Mouse (Mus musculus) CH12.LX (cell line): ENCODE data around the gene Gm11077. TPM values are rescaled to one million over a fixed set of nuclear protein-coding genes. Genes with fewer than 3 reads are reported as not detected.

ENCODE experiments used
- DNase-seq: peaks from one replicate; pipeline ENCODE4 v3.0.0-alpha.2; 2013; ENCODE audit errors: extremely low read depth
- H3K27ac ChIP-seq: 2 replicates; pipeline ENCODE4 v1.5.1; 2012; ENCODE audit warnings: low read depth, mild to moderate bottlenecking, control low read depth, moderate library complexity; ENCODE audit not compliant: insufficient read depth
- H3K27me3 ChIP-seq: replicated peaks from 2 replicates; pipeline ENCODE3; 2012; ENCODE audit warnings: inconsistent platforms
- H3K36me3 ChIP-seq, 2 experiments: replicated peaks in 1 of 2; 2 replicates each; pipeline versions ENCODE3 to v1.6.1; 2012; ENCODE audit warnings: inconsistent platforms in 1 of 2, low read length in 1 of 2, mild to moderate bottlenecking in 1 of 2, mixed read lengths in 1 of 2, moderate library complexity in 1 of 2; ENCODE audit not compliant: control insufficient read depth in 1 of 2, insufficient read depth in 1 of 2
- H3K4me1 ChIP-seq, 2 experiments: 2 replicates each; pipeline ENCODE4 v1.6.1; 2012; ENCODE audit warnings: inconsistent platforms in 1 of 2, moderate library complexity in 1 of 2; ENCODE audit not compliant: insufficient read depth in 2 of 2, control insufficient read depth in 1 of 2
- H3K4me2 ChIP-seq: 2 replicates; pipeline ENCODE4 v1.6.1; 2012; ENCODE audit warnings: low read depth, mild to moderate bottlenecking, control low read depth; ENCODE audit not compliant: poor library complexity, insufficient read depth, severe bottlenecking
- H3K4me3 ChIP-seq, 3 experiments: fragments of 150-350 bp in 1 of 3; sonication (generic) in 1 of 3; replicated peaks in 1 of 3; 2 replicates each; pipeline versions ENCODE3 to v1.5.1; 2011 to 2012; ENCODE audit warnings: low read depth in 2 of 3, low read length in 2 of 3, mild to moderate bottlenecking in 2 of 3, moderate library complexity in 2 of 3, control low read depth in 1 of 3, improper control_type of control experiment in 1 of 3, inconsistent platforms in 1 of 3, mixed read lengths in 1 of 3; ENCODE audit not compliant: poor library complexity in 1 of 3
- H3K79me2 ChIP-seq: replicated peaks from 2 replicates; pipeline ENCODE4 v1.6.1; 2012; ENCODE audit warnings: mild to moderate bottlenecking, moderate library complexity; ENCODE audit not compliant: control insufficient read depth, poor library complexity, insufficient read depth, severe bottlenecking; ENCODE audit errors: extremely low read depth
- H3K9ac ChIP-seq: 2 replicates; pipeline ENCODE4 v1.6.1; 2012; ENCODE audit warnings: low read depth, mild to moderate bottlenecking, control low read depth, moderate library complexity; ENCODE audit not compliant: insufficient read depth
- H3K9me3 ChIP-seq: replicated peaks from 2 replicates; pipeline ENCODE3; 2012; ENCODE audit warnings: low read length, inconsistent platforms, mixed read lengths
- CTCF ChIP-seq, 2 experiments: IDR thresholded peaks in 1 of 2; conservative IDR thresholded peaks in 1 of 2; 2 replicates each; pipeline ENCODE4 v1.5.1; 2011 to 2012; ENCODE audit warnings: low read depth in 2 of 2, low read length in 2 of 2, improper control_type of control experiment in 1 of 2, inconsistent platforms in 1 of 2, mild to moderate bottlenecking in 1 of 2, moderate library complexity in 1 of 2
- EP300 ChIP-seq: IDR thresholded peaks from 2 replicates; pipeline ENCODE4 v1.6.1; 2011; ENCODE audit warnings: low read length, improper control_type of control experiment
- ETS1 ChIP-seq: conservative IDR thresholded peaks from 2 replicates; pipeline ENCODE4 v1.6.1; 2012; ENCODE audit warnings: low read depth, mild to moderate bottlenecking, inconsistent platforms, low read length, improper control_type of control experiment, moderate library complexity
- GABPA ChIP-seq: IDR thresholded peaks from 2 replicates; pipeline ENCODE4 v1.6.1; 2012; ENCODE audit warnings: low read depth, low read length, improper control_type of control experiment, inconsistent platforms; ENCODE audit not compliant: insufficient replicate concordance
- JUN ChIP-seq: IDR thresholded peaks from 2 replicates; pipeline ENCODE4 v1.6.1; 2011; ENCODE audit warnings: low read depth, mild to moderate bottlenecking, low read length, improper control_type of control experiment, moderate library complexity; ENCODE audit not compliant: insufficient read depth
- JUND ChIP-seq: conservative IDR thresholded peaks from 2 replicates; pipeline ENCODE4 v1.6.1; 2011; ENCODE audit warnings: low read depth, low read length, improper control_type of control experiment
- KAT2A ChIP-seq: IDR thresholded peaks from 2 replicates; pipeline ENCODE4 v1.6.1; 2012; ENCODE audit warnings: low read length, improper control_type of control experiment, inconsistent platforms; ENCODE audit not compliant: insufficient replicate concordance
- MAFK ChIP-seq: IDR thresholded peaks from 2 replicates; pipeline ENCODE4 v1.6.1; 2011; ENCODE audit warnings: low read length, improper control_type of control experiment; ENCODE audit not compliant: insufficient replicate concordance
- MAZ ChIP-seq: IDR thresholded peaks from 2 replicates; pipeline ENCODE4 v1.6.1; 2012; ENCODE audit warnings: low read depth, mild to moderate bottlenecking, inconsistent platforms, low read length, improper control_type of control experiment, moderate library complexity
- MXI1 ChIP-seq: IDR thresholded peaks from 2 replicates; pipeline ENCODE4 v1.6.1; 2011; ENCODE audit warnings: mild to moderate bottlenecking, low read depth, low read length, improper control_type of control experiment
- PAX5 ChIP-seq: IDR thresholded peaks from 2 replicates; pipeline ENCODE4 v1.6.1; 2012; ENCODE audit warnings: low read length, inconsistent platforms, mixed read lengths
- POLR2A ChIP-seq: IDR thresholded peaks from 2 replicates; pipeline ENCODE4 v1.6.1; 2011; ENCODE audit warnings: low read depth, mild to moderate bottlenecking, improper control_type of control experiment, low read length
- POLR2AphosphoS2 ChIP-seq: IDR thresholded peaks from 2 replicates; pipeline ENCODE4 v1.6.1; 2011; ENCODE audit warnings: low read depth, low read length, improper control_type of control experiment
- RAD21 ChIP-seq: IDR thresholded peaks from 2 replicates; pipeline ENCODE4 v1.6.1; 2011; ENCODE audit warnings: low read depth, mild to moderate bottlenecking, low read length, improper control_type of control experiment, moderate library complexity
- SMC3 ChIP-seq: IDR thresholded peaks from 2 replicates; pipeline ENCODE4 v1.6.1; 2011; ENCODE audit warnings: low read depth, low read length, improper control_type of control experiment
- TCF12 ChIP-seq: IDR thresholded peaks from 2 replicates; pipeline ENCODE4 v1.6.1; 2014; ENCODE audit warnings: low read depth, mild to moderate bottlenecking, inconsistent platforms, low read length, improper control_type of control experiment
- USF2 ChIP-seq: conservative IDR thresholded peaks from 2 replicates; pipeline ENCODE4 v1.6.1; 2011; ENCODE audit warnings: low read depth, low read length, improper control_type of control experiment
- ZC3H11A ChIP-seq: IDR thresholded peaks from 2 replicates; pipeline ENCODE4 v1.6.1; 2012; ENCODE audit warnings: low read depth, mild to moderate bottlenecking, inconsistent platforms, low read length, improper control_type of control experiment
- dilution Hi-C: fragments of 300-500 bp; cut with MboI; formaldehyde crosslinking; loops from 2 replicates; pipeline ENCODE4 v1.14.3; 2020; ENCODE audit warnings: low sequenced_read_pairs; ENCODE audit not compliant: extremely low pct_unique_long_range_greater_than_20kb, extremely low pct_ligation_motif_present
- in situ Hi-C: fragments of 300-500 bp; cut with MboI; formaldehyde crosslinking; loops from 3 replicates; pipeline ENCODE4 v1.14.3; 2019; ENCODE audit warnings: low sequenced_read_pairs, low pct_ligation_motif_present, low pct_unique_long_range_greater_than_20kb, mixed read lengths
- polyA plus RNA-seq: library from polyadenylated mRNA; unstranded; fragments of >175 nt; gene quantifications from 2 replicates; pipeline ENCODE4 v1.2.1, GENCODE M21; 2012; ENCODE audit warnings: low read depth; ENCODE audit not compliant: insufficient read length
- total RNA-seq, 2 experiments: library from RNA; depleted of rRNA; stranded (reverse); fragments of 300-350 nt in 1 of 2; fragments of >200 nt in 1 of 2; gene quantifications; 2 replicates each; pipeline ENCODE4 v1.2.3; 2012 to 2014

Gm11077 gene
- total and polyA plus RNA-seq, 3 experiments = not detected

DNA sequence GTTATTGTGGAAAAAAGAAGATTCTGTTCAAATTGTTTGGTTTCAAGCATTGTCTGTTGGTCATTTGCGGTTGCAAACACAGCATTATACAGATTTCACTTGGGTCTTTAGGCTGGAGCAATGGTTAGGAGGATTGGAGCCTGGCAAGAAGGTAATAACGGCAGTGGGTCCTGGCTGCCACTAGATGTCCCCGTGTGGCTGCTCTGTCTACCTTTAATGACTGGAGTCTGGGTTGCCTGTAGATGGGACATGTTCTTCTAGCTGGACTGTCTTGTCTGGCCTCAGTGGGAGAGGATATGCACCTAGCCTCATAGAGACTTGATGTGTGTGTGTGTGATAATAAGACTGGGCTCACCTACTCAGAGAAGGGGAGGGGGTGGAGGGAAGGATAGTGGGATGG is 60.8 kb downstream of the Gm11077 start:
- Histone ChIP-seq H3K79me2 (no peaks in the 10 kb centered on the region), H3K4me3 (no peak overlapping the region), H3K27me3 (no peaks in the 10 kb centered on the region), H3K4me2 (no peak overlapping the region), H3K27ac (no peak overlapping the region), H3K9me3 (no peaks in the 10 kb centered on the region), H3K9ac (no peak overlapping the region), H3K4me1 (peaks cover 0 to 3% of the 10 kb centered on the region in 2 experiments; a peak in 1 of 4 replicates), H3K36me3 (no peaks in the 10 kb centered on the region)
- dilution Hi-C loops (no loop called here), in situ Hi-C loops (loop anchor here (10.0 kb wide), 1 partner anchor 65 kb away; no protein-coding TSS in a partner anchor)
- DNase-seq = peak; percentile 64
- TF ChIP-seq POLR2A (no peak), POLR2AphosphoS2 (no peak), PAX5 (no peak), MXI1 (no peak), GABPA (no peak), MAFK (no peak), ETS1 (no peak), RAD21 (peak; percentile 95), JUN (no peak), TCF12 (no peak), EP300 (no peak), JUND (no peak), ZC3H11A (peak; percentile 88), KAT2A (no peak), CTCF (conservative IDR thresholded peaks at IDR 0.05 in 1 of 2, IDR thresholded peaks at IDR 0.05 in 1 of 2; ENCODE audit: low read depth in 2 of 2, low read length in 2 of 2) (peak; percentile 38 to 94; a peak in 3 of 4 replicates), USF2 (no peak), SMC3 (peak; percentile 97), MAZ (no peak)

DNA sequence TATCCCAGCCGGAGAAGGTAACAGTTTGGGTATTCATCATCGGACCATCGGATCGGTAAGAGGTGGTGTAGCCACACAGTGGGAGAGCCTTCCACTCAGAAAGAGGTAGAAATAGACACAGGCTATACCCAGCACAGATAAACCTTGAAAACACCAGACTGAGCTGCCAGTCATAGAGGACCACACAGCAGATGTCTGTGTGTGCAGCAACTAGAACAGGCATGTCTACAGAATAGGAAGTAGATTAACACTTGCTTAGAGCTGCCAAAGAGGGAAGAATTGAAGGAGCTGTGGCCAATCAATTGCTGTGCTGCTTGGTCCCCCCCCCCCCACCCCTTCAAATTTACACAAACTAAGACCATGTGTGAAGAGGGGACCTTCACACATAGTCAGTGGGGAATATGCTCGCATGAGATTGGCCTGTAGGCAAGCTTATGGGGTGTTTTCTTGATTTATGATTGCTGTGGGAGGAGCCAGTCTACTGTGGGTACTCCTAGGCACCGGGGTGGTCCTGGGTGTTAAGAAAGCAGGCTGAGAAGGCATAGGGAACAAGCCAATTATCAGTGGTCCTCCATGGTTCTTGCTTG is 64.7 kb downstream of the Gm11077 start:
- no peak overlapping the region for H3K27ac ChIP-seq

More for the DNA sequence above, 64.7 kb downstream of the Gm11077 start:
- DNase-seq = no peak
- H3K36me3 ChIP-seq = no peaks in the 10 kb centered on the region
- dilution Hi-C loops (no loop called here), in situ Hi-C loops (no loop called here)
- H3K4me2 ChIP-seq = no peak overlapping the region
- H3K9me3 ChIP-seq = peaks cover 4% of the 10 kb centered on the region
- no peaks in the 10 kb centered on the region for H3K4me1 ChIP-seq
- no peaks in the 10 kb centered on the region for H3K79me2 ChIP-seq
- no peaks in the 10 kb centered on the region for H3K27me3 ChIP-seq
- H3K9ac ChIP-seq = no peak overlapping the region
- TF ChIP-seq USF2 = no peak
- H3K4me3 ChIP-seq = no peak overlapping the region
